Mouse (Mus musculus): ENCODE measurements around the gene Bri3. TPM values are rescaled to one million over a fixed set of nuclear protein-coding genes. Genes with fewer than 3 reads are reported as not detected.

The Bri3 gene
- polyA plus RNA-seq, 1 experiment from 2014 or later: 125 TPM

- Histone ChIP-seq H3K4me1 (ENCODE audit: control insufficient read depth, insufficient read depth, low read length) (no peaks in the 10 kb centered on the region), H3K27ac (replicated peaks; ENCODE audit: low read depth, low read length) (no peak overlapping the region), H3K9me3 (ENCODE audit: control insufficient read depth, low read length) (no peaks in the 10 kb centered on the region), H3K9ac (replicated peaks; ENCODE audit: low read length) (no peak overlapping the region), H3K27me3 (ENCODE audit: control insufficient read depth, insufficient read depth, low read length) (no peaks in the 10 kb centered on the region), H3K4me3 (replicated peaks; ENCODE audit: low read depth, low read length) (no peak overlapping the region), H3K36me3 (ENCODE audit: control insufficient read depth, insufficient read depth, low read length) (no peaks in the 10 kb centered on the region), H3K4me2 (ENCODE audit: low read length) (no peak overlapping the region)
- no peak for DNase-seq
- 90% methylated on average over 7 of the region's 7 CpGs for WGBS
- ATAC-seq (ENCODE audit: low FRiP score, low TSS enrichment): no peak
Measured at GRCm38 (mm10) chr5:144246669-144247068, 2.4 kb downstream of the Bri3 start.

- H3K9ac ChIP-seq (replicated peaks; ENCODE audit: low read length): no peak overlapping the region
- H3K4me2 ChIP-seq (ENCODE audit: low read length): no peak overlapping the region
- WGBS: 87% methylated on average over 10 of the region's 10 CpGs
- no peak overlapping the region for H3K27ac ChIP-seq (replicated peaks; ENCODE audit: low read depth, low read length)
- H3K4me3 ChIP-seq (replicated peaks; ENCODE audit: low read depth, low read length): no peak overlapping the region
- no peaks in the 10 kb centered on the region for H3K9me3 ChIP-seq (ENCODE audit: control insufficient read depth, low read length)
- no peaks in the 10 kb centered on the region for H3K27me3 ChIP-seq (ENCODE audit: control insufficient read depth, insufficient read depth, low read length)
- no peaks in the 10 kb centered on the region for H3K4me1 ChIP-seq (ENCODE audit: control insufficient read depth, insufficient read depth, low read length)
- H3K36me3 ChIP-seq (ENCODE audit: control insufficient read depth, insufficient read depth, low read length): no peaks in the 10 kb centered on the region
- no peak for ATAC-seq (ENCODE audit: low FRiP score, low TSS enrichment)
- DNase-seq: no peak
Measured at GRCm38 (mm10) chr5:144247307-144247706, 3.1 kb downstream of the Bri3 start.

- Histone ChIP-seq H3K27me3 (ENCODE audit: control insufficient read depth, insufficient read depth, low read length) (no peaks in the 10 kb centered on the region), H3K9ac (replicated peaks; ENCODE audit: low read length) (no peak overlapping the region), H3K9me3 (ENCODE audit: control insufficient read depth, low read length) (no peaks in the 10 kb centered on the region), H3K27ac (replicated peaks; ENCODE audit: low read depth, low read length) (no peak overlapping the region), H3K36me3 (ENCODE audit: control insufficient read depth, insufficient read depth, low read length) (no peaks in the 10 kb centered on the region), H3K4me2 (ENCODE audit: low read length) (no peak overlapping the region), H3K4me3 (replicated peaks; ENCODE audit: low read depth, low read length) (no peak overlapping the region), H3K4me1 (ENCODE audit: control insufficient read depth, insufficient read depth, low read length) (no peaks in the 10 kb centered on the region)
- DNase-seq: no peak
- no peak for ATAC-seq (ENCODE audit: low FRiP score, low TSS enrichment)
- 85% methylated on average over 10 of the region's 10 CpGs for WGBS
Measured at GRCm38 (mm10) chr5:144247906-144248585, 3.8 kb downstream of the Bri3 start.

- Histone ChIP-seq H3K27ac (replicated peaks; ENCODE audit: low read depth, low read length) (no peak overlapping the region), H3K27me3 (ENCODE audit: control insufficient read depth, insufficient read depth, low read length) (no peaks in the 10 kb centered on the region), H3K9me3 (ENCODE audit: control insufficient read depth, low read length) (no peaks in the 10 kb centered on the region), H3K4me2 (ENCODE audit: low read length) (no peak overlapping the region), H3K4me3 (replicated peaks; ENCODE audit: low read depth, low read length) (no peak overlapping the region), H3K4me1 (ENCODE audit: control insufficient read depth, insufficient read depth, low read length) (no peaks in the 10 kb centered on the region), H3K36me3 (ENCODE audit: control insufficient read depth, insufficient read depth, low read length) (no peaks in the 10 kb centered on the region), H3K9ac (replicated peaks; ENCODE audit: low read length) (no peak overlapping the region)
- DNase-seq (no peak), ATAC-seq (ENCODE audit: low FRiP score, low TSS enrichment) (no peak)
- WGBS: 87% methylated on average over 3 of the region's 3 CpGs
Measured at GRCm38 (mm10) chr5:144249871-144250270, 5.6 kb downstream of the Bri3 start.

GRCm38 (mm10) chr5:144251876-144252577 lies 7.8 kb downstream of the Bri3 start:
- no peaks in the 10 kb centered on the region for H3K27me3 ChIP-seq (ENCODE audit: control insufficient read depth, insufficient read depth, low read length)
- ATAC-seq (ENCODE audit: low FRiP score, low TSS enrichment) (no peak), DNase-seq (no peak)
- H3K4me2 ChIP-seq (ENCODE audit: low read length): no peak overlapping the region
- 92% methylated on average over 13 of the region's 13 CpGs for WGBS
- H3K36me3 ChIP-seq (ENCODE audit: control insufficient read depth, insufficient read depth, low read length): no peaks in the 10 kb centered on the region
- no peak overlapping the region for H3K9ac ChIP-seq (replicated peaks; ENCODE audit: low read length)
- H3K4me3 ChIP-seq (replicated peaks; ENCODE audit: low read depth, low read length): no peak overlapping the region
- H3K4me1 ChIP-seq (ENCODE audit: control insufficient read depth, insufficient read depth, low read length): peaks cover 8% of the 10 kb centered on the region
- H3K9me3 ChIP-seq (ENCODE audit: control insufficient read depth, low read length): no peaks in the 10 kb centered on the region
- H3K27ac ChIP-seq (replicated peaks; ENCODE audit: low read depth, low read length): no peak overlapping the region

GRCm38 (mm10) chr5:144253212-144253611 lies 9.0 kb downstream of the Bri3 start:
- H3K4me1 ChIP-seq (ENCODE audit: control insufficient read depth, insufficient read depth, low read length): peaks cover 20% of the 10 kb centered on the region
- no peaks in the 10 kb centered on the region for H3K9me3 ChIP-seq (ENCODE audit: control insufficient read depth, low read length)
- DNase-seq (no peak), ATAC-seq (ENCODE audit: low FRiP score, low TSS enrichment) (no peak)
- no peak overlapping the region for H3K4me3 ChIP-seq (replicated peaks; ENCODE audit: low read depth, low read length)
- H3K27me3 ChIP-seq (ENCODE audit: control insufficient read depth, insufficient read depth, low read length): no peaks in the 10 kb centered on the region
- 76% methylated on average over 4 of the region's 4 CpGs for WGBS
- H3K36me3 ChIP-seq (ENCODE audit: control insufficient read depth, insufficient read depth, low read length): no peaks in the 10 kb centered on the region
- H3K4me2 ChIP-seq (ENCODE audit: low read length): no peak overlapping the region
- H3K27ac ChIP-seq (replicated peaks; ENCODE audit: low read depth, low read length): no peak overlapping the region
- H3K9ac ChIP-seq (replicated peaks; ENCODE audit: low read length): no peak overlapping the region

GRCm38 (mm10) chr5:144254122-144254810 lies 10.0 kb downstream of the Bri3 start:
- no peaks in the 10 kb centered on the region for H3K9me3 ChIP-seq (ENCODE audit: control insufficient read depth, low read length)
- peak overlapping the region; percentile 84 for H3K4me2 ChIP-seq (ENCODE audit: low read length)
- H3K9ac ChIP-seq (replicated peaks; ENCODE audit: low read length): no peak overlapping the region
- DNase-seq: no peak
- H3K4me3 ChIP-seq (replicated peaks; ENCODE audit: low read depth, low read length): peak overlapping the region; percentile 99
- peaks cover 30% of the 10 kb centered on the region for H3K4me1 ChIP-seq (ENCODE audit: control insufficient read depth, insufficient read depth, low read length)
- 61% methylated on average over 16 of the region's 16 CpGs for WGBS
- peaks cover 8% of the 10 kb centered on the region; the same call in 1 of the 2 replicates for H3K36me3 ChIP-seq (ENCODE audit: control insufficient read depth, insufficient read depth, low read length)
- ATAC-seq (ENCODE audit: low FRiP score, low TSS enrichment): no peak
- no peaks in the 10 kb centered on the region for H3K27me3 ChIP-seq (ENCODE audit: control insufficient read depth, insufficient read depth, low read length)
- no peak overlapping the region for H3K27ac ChIP-seq (replicated peaks; ENCODE audit: low read depth, low read length)

- Histone ChIP-seq H3K27ac (replicated peaks; ENCODE audit: low read depth, low read length) (peak overlapping the region; percentile 87), H3K4me3 (replicated peaks; ENCODE audit: low read depth, low read length) (peak overlapping the region; percentile 99), H3K36me3 (ENCODE audit: control insufficient read depth, insufficient read depth, low read length) (peaks cover 8% of the 10 kb centered on the region; the same call in 1 of the 2 replicates), H3K9me3 (ENCODE audit: control insufficient read depth, low read length) (no peaks in the 10 kb centered on the region), H3K4me1 (ENCODE audit: control insufficient read depth, insufficient read depth, low read length) (peaks cover 35% of the 10 kb centered on the region), H3K4me2 (ENCODE audit: low read length) (peak overlapping the region; percentile 84), H3K27me3 (ENCODE audit: control insufficient read depth, insufficient read depth, low read length) (no peaks in the 10 kb centered on the region), H3K9ac (replicated peaks; ENCODE audit: low read length) (peak overlapping the region; percentile 96)
- DNase-seq: peak; percentile 95
- 1% methylated on average over 66 of the region's 84 CpGs for WGBS
- peak; percentile 83 for ATAC-seq (ENCODE audit: low FRiP score, low TSS enrichment)
Measured at GRCm38 (mm10) chr5:144254811-144255631, 10.8 kb downstream of the Bri3 start.
